Mouse (Mus musculus): ENCODE measurements at regions not wholly inside any gene's neighbourhood (a gene's known extent, or its start where the extent isn't known, plus 50 kb on each side); places are given as distances from the start of the nearest gene placed in this dataset.

GRCm38 (mm10) chr13:110541288-110542148 lies 146.7 kb downstream of the Plk2 start:
- TF ChIP-seq POLR2A (IDR thresholded peaks at IDR 0.05; ENCODE audit: borderline replicate concordance, low read depth, low read length): no peak
- TF ChIP-seq CTCF (IDR thresholded peaks at IDR 0.05; ENCODE audit: low read depth, low read length): no peak
